Mouse (Mus musculus): ENCODE measurements around the gene Trdn.

The Trdn gene

DNA sequence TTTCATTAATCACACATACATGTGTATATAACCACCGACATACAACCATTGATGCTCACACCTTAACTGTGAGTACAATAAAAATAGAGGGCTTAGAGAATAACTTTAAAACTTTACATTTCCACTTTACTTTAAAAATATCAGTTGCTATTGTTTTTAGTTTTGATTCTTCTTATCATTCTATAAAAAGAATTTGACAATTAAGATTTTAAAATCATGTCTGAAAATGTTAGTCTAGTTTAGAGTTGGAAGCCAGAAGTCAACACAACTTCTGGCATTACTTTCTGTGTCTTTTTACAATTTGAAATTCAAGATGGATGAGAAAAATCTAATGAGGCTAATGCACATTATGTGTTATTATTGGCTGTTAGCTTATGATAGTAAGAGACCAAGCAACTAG lies at the start of gene Trdn:
Trdn (plus strand) TSS at position 301 of the 400 bp plus-strand sequence.
- DNase-seq (ENCODE audit: extremely low read depth, low read depth), result no peak

DNA sequence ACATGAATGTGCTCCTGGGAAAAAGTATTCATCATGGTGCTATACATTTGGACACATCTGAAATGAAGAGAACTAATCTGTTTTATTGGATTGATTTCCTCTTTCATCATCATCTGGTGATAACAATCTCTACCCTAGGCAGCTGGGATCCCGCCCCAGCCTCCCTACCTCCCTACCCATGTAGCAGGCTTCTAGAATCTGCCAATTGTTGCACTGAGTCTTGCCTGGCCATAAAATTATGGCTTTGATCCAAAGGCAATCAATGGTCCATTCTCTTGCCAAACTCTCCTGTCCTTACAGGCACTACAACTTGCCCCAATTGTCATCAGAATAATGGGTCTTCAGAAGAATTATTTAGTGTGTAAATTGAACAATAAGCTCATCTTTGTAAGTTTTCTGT lies 19.6 kb upstream of the Trdn start:
- no peak for DNase-seq (ENCODE audit: extremely low read depth, low read depth)

DNA sequence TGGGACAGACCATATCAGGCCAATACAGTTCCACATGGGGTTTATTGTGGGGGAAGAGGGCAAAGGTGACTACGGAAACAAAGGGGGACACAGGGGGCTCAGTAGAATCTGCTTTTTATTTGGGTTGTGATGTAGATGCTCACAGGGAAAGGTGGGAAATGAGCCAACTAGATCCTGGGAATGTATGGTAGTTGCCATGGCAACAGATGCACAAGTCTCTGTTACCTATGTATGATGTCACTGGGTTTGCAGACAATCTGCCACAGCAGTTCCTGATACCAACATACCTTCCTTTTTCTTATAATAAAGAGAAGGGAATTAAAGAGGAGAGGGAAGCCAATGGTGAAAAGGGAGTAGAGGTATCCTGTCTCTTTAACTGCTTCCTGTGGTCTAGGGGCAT lies 14.8 kb upstream of the Trdn start:
- DNase-seq (ENCODE audit: extremely low read depth, low read depth), result no peak

DNA sequence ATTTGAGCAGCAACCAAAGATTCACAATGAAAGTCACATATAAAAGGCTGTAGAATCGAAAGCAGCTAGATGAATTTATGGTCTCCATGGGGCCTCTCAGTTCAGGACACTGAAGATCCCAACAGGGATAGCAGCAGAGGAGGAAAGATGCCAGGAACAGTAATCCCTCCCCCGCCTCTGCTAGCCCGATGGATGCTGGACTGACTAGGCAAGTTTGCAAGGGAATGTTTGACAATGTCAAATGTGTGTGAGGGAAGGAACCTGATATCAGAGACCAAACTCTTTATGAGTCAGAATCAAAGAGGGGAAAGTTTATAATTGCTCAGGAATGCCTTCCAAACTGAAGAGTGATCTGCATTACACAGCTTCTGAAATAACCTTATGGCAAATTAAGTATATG lies 7.2 kb upstream of the Trdn start:
- no peak for DNase-seq (ENCODE audit: extremely low read depth, low read depth)

GRCm38 (mm10) chr10:33082151-33082844 lies 1.9 kb downstream of the Trdn start:
- DNase-seq (ENCODE audit: extremely low read depth, low read depth), result no peak

DNA sequence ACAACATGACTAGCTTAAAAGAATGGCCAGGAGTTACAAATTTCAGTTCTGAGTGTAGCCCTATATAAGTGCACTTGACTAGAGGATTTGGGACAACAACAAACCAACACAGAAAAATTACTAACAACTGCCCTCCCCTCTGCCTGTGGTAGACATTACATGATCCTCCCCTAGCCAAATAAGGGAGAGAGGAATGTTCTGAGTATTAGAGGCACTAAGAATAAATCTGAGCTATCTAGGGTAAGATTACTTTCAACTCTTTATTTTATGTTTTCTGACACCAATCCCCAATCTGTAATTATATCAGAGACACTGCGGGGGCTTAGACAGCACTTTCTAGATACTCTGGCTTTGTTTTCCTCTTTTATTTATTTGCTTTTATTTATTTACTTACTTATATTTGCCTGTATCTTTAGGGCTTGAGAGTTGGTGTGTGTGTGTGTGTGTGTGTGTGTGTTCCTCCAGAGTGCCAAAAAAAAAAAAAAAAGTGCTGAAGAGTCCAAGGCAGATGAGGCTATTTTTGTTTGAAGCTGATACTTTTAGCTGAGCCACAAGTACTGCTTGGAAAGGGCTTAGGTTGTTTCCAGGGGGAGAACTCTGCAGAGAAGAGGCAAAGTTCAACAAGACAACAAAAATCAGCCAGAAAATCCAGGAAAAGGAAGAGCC lies 2.7 kb downstream of the Trdn start:
- DNase-seq (ENCODE audit: extremely low read depth, low read depth), result no peak

DNA sequence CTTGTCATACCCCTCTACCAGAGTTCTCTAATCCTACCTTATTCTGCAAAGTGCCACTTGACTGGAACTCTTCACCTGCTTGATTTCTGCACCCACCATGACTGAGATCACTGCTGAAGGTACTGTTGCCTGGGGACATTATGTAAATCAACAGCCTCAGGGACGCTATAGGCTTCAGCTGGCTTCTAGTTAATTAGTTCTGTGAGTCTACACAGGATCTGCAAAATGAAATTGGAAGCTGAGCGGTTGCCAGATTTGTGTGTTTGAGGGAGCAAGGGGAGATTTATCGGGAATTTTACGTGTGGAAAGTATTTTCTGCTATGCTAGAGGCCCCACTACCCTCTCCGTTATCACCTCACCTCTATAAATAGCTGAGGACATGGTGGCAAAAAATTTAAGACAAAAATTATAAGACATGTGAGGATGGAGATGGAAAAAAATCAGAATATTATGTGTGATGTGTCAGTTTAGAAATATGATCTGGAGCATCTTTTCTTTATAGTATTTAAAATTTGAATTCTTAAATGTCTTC lies 3.3 kb downstream of the Trdn start:
- no peak for DNase-seq (ENCODE audit: extremely low read depth, low read depth)

DNA sequence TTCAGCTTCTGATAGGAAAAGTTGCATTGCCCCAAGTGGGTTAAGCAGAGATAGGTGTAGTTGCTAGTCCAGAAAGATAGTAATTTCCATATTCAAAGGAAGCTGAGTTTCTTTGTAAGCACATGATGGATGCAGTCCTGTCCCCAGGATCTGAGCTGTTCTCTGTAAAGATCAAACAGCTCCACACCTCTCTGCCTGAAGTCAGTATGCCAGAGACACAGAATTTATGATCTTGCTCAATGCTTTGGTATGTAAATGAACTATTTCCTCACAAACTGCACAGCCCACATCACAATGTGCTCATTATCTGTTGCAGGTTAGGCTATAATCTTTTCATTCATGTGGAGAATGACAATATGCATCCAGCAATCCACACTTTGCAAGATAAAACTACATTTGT lies 8.0 kb downstream of the Trdn start:
- DNase-seq (ENCODE audit: extremely low read depth, low read depth), result no peak

DNA sequence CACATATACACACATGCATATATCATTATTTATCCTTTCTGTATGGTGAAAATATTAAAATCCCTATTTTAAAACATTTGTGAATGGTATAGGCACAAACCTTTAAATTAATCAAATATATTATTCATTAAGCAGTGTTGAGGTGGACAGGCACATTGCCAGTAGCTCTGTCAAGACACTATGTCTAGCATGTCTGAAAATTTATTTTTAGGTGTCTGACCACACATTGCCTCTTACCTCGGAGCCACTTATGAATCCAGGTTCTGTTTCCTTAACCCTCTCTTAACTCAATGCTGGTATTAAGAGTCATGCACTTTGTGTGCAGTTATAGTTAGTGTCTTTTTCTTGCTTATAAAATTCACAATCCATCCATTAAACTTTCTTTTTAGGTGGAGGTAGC lies 12.0 kb downstream of the Trdn start:
- DNase-seq (ENCODE audit: extremely low read depth, low read depth), result no peak

GRCm38 (mm10) chr10:33107942-33108341 lies 27.6 kb downstream of the Trdn start:
- DNase-seq (ENCODE audit: extremely low read depth, low read depth), result no peak

GRCm38 (mm10) chr10:33123028-33123427 lies 42.7 kb downstream of the Trdn start:
- DNase-seq (ENCODE audit: extremely low read depth, low read depth), result no peak

GRCm38 (mm10) chr10:33144911-33145310 lies 64.6 kb downstream of the Trdn start:
- no peak for DNase-seq (ENCODE audit: extremely low read depth, low read depth)

GRCm38 (mm10) chr10:33179731-33180631 lies 99.6 kb downstream of the Trdn start:
- DNase-seq (ENCODE audit: extremely low read depth, low read depth), result no peak

DNA sequence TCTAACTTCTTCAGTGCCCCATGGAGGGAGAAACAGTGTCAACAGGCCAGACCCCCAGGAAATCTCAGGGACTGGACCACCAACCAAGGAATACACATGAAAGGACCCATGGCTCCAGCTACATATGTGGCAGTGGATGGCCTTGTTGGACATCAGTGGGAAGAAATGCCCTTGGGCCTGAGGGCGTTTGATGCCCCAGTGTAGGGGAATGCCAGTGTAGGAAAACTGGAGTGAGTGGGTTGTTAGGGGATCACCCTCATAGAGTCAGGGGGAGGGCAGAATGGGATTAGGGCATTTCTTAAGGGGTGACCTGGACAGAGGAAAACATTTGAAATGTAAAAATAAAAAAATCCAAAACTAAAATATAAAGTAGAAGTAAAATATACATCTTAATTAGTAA lies 108.7 kb downstream of the Trdn start:
- DNase-seq (ENCODE audit: extremely low read depth, low read depth), result no peak

GRCm38 (mm10) chr10:33195919-33196318 lies 115.6 kb downstream of the Trdn start:
- DNase-seq (ENCODE audit: extremely low read depth, low read depth), result no peak

DNA sequence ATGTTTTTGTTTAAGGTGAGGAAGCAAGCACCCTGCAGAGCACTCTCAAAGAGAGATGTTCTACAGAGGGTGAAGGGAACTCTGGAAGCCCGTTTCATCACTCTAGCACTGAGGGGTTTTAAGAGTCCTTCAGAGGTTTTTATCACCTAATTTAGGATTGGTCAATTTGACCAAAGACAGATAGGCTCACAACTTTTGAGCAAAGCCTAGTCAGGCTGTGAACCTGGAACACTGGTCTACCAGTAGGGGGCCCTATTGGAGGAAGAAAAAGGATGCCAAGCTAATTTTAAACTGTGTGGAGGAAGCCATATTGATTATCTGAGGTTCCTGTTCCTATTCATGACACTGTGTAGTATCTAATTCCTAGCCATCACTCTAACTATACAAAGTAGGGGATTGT lies 117.9 kb downstream of the Trdn start:
- DNase-seq (ENCODE audit: extremely low read depth, low read depth), result no peak

DNA sequence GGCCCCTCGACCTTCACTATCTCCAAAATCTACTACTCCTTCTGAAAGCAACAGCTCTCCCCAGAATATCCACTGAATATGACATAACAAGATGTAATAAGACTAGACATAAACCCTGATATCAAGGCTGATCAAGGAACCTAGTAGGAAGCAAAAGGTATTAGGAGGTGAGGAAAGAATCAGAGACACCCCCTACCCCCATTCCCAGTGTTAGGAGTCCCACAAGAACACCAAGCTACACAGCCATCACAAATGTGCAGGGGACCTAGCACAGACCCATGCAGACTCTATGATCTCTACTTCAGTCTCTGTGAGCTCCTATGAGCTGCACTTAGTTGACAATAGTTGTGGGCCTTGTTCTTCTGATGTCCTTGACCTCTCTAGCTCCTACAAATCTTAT lies 130.1 kb downstream of the Trdn start:
- DNase-seq (ENCODE audit: extremely low read depth, low read depth), result no peak

GRCm38 (mm10) chr10:33253911-33254310 lies 173.6 kb downstream of the Trdn start:
- no peak for DNase-seq (ENCODE audit: extremely low read depth, low read depth)

DNA sequence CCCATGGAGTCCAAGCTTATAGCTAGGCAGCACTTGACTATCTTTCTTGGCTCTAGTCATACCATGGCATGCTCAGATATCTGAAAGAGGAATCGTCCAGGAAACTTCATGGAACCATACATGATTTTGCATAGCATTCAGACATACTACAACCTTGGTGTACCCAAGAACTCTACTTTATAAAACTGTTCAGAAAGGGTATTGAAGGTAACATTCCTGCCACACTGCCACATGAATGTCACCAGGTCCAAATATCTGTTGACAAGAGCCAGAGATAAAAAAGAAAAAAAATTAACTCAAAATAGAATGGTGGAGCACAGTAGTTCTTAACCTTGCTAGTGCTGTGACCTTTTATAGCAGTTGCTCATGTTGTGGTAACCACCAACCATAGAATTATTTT lies 175.8 kb downstream of the Trdn start:
- DNase-seq (ENCODE audit: extremely low read depth, low read depth), result no peak

- DNase-seq (ENCODE audit: extremely low read depth, low read depth), result no peak
Measured at GRCm38 (mm10) chr10:33304982-33305381, 224.6 kb downstream of the Trdn start.

DNA sequence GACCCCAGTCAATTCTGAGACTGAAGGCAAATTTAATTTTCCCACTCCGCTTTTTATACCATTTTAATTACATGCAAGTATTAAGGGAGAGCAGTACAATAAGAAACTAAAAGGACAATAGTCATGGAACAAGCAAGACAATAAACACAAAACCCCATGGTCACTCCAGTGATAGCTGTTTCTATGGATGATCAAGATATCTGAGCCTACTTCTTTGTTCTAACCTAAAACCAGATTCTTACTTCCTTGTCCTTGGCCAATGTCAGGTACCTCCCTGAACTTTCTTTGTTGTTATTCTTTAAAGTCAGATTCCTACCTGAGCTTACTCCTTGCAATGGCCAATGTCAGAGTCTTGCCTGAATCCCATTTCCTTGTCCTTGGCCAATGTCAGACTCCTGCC lies 272.7 kb downstream of the Trdn start:
- DNase-seq (ENCODE audit: extremely low read depth, low read depth), result no peak

DNA sequence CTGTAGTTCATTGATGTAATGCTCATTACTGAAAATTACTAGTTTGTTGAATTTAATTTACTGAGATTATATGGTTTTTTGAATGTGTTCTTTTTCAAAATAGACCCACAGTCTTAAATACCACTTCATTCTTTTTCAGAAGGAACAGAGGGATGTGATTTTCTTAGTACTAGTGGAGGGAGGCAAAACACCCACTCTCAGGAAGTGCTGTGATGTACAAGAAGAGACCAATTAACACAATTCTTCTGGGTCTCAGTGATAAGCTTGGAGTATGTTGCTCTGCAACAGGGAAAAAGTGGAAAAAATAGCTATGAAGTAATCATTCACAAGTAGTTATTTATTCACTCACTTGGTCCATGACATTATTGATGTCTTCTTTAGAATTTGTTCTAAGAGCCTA lies 286.2 kb downstream of the Trdn start:
- no peak for DNase-seq (ENCODE audit: extremely low read depth, low read depth)

All from MEL-GATA-1-ER (cell line).